Mouse (Mus musculus): ENCODE data around the gene Cdkn2aip.

Cdkn2aip gene

GRCm38 (mm10) chr8:47695431-47696105 lies 18.2 kb downstream of the Cdkn2aip start:
- no peak for DNase-seq (ENCODE audit: low read depth in 1 of 2, low spot score in 2 of 2)

- DNase-seq (ENCODE audit: low read depth in 1 of 2, low spot score in 2 of 2): peak in 1 of 2 experiments; percentile 60
Observed at GRCm38 (mm10) chr8:47693119-47693518, 20.6 kb downstream of the Cdkn2aip start.

- no peak for DNase-seq (ENCODE audit: low read depth in 1 of 2, low spot score in 2 of 2)
Observed at GRCm38 (mm10) chr8:47691831-47692230, 21.9 kb downstream of the Cdkn2aip start.

- DNase-seq (ENCODE audit: low read depth in 1 of 2, low spot score in 2 of 2): no peak
Observed at GRCm38 (mm10) chr8:47691303-47691702, 22.4 kb downstream of the Cdkn2aip start.

- DNase-seq (ENCODE audit: low read depth in 1 of 2, low spot score in 2 of 2): no peak
Observed at GRCm38 (mm10) chr8:47690674-47691078, 23.1 kb downstream of the Cdkn2aip start.

GRCm38 (mm10) chr8:47689704-47690326 lies 23.9 kb downstream of the Cdkn2aip start:
- DNase-seq (ENCODE audit: low read depth in 1 of 2, low spot score in 2 of 2): no peak

GRCm38 (mm10) chr8:47684441-47684840 lies 29.3 kb downstream of the Cdkn2aip start:
- DNase-seq (ENCODE audit: low read depth in 1 of 2, low spot score in 2 of 2): no peak

GRCm38 (mm10) chr8:47683994-47684393 lies 29.7 kb downstream of the Cdkn2aip start:
- DNase-seq (ENCODE audit: low read depth in 1 of 2, low spot score in 2 of 2): no peak

- no peak for DNase-seq (ENCODE audit: low read depth in 1 of 2, low spot score in 2 of 2)
Observed at GRCm38 (mm10) chr8:47680306-47680705, 33.4 kb downstream of the Cdkn2aip start.

- no peak for DNase-seq (ENCODE audit: low read depth in 1 of 2, low spot score in 2 of 2)
Observed at GRCm38 (mm10) chr8:47679603-47680002, 34.1 kb downstream of the Cdkn2aip start.

GRCm38 (mm10) chr8:47676631-47677030 lies 37.1 kb downstream of the Cdkn2aip start:
- no peak for DNase-seq (ENCODE audit: low read depth in 1 of 2, low spot score in 2 of 2)

- no peak for DNase-seq (ENCODE audit: low read depth in 1 of 2, low spot score in 2 of 2)
Observed at GRCm38 (mm10) chr8:47676224-47676623, 37.5 kb downstream of the Cdkn2aip start.

- no peak for DNase-seq (ENCODE audit: low read depth in 1 of 2, low spot score in 2 of 2)
Observed at GRCm38 (mm10) chr8:47675786-47676185, 37.9 kb downstream of the Cdkn2aip start.

- DNase-seq (ENCODE audit: low read depth in 1 of 2, low spot score in 2 of 2): peak; percentile 99 to 100
Observed at GRCm38 (mm10) chr8:47674777-47675710, 38.7 kb downstream of the Cdkn2aip start, which contains the start of gene Ing2. Gene Ing2, minus strand, starts transcription at chr8:47675556.

- peak in 1 of 2 experiments; percentile 2 for DNase-seq (ENCODE audit: low read depth in 1 of 2, low spot score in 2 of 2)
Observed at GRCm38 (mm10) chr8:47674140-47674776, 39.5 kb downstream of the Cdkn2aip start.

GRCm38 (mm10) chr8:47673317-47674139 lies 40.2 kb downstream of the Cdkn2aip start:
- peak; percentile 63 to 86 for DNase-seq (ENCODE audit: low read depth in 1 of 2, low spot score in 2 of 2)

GRCm38 (mm10) chr8:47664231-47664785 lies 49.4 kb downstream of the Cdkn2aip start:
- no peak for DNase-seq (ENCODE audit: low read depth in 1 of 2, low spot score in 2 of 2)

- no peak for DNase-seq (ENCODE audit: low read depth in 1 of 2, low spot score in 2 of 2)
Observed at GRCm38 (mm10) chr8:47663201-47663600, 50.5 kb downstream of the Cdkn2aip start.

- no peak for DNase-seq (ENCODE audit: low read depth in 1 of 2, low spot score in 2 of 2)
Observed at GRCm38 (mm10) chr8:47662716-47663115, 51.0 kb downstream of the Cdkn2aip start.

- DNase-seq (ENCODE audit: low read depth in 1 of 2, low spot score in 2 of 2): no peak
Observed at GRCm38 (mm10) chr8:47660394-47660793, 53.3 kb downstream of the Cdkn2aip start.
